Mouse (Mus musculus) layer of hippocampus, adult 18-20 months (tissue): ENCODE measurements around the gene Gm9573. TPM values are rescaled to one million over a fixed set of nuclear protein-coding genes. Genes with fewer than 3 reads are reported as not detected.

Experiments
- DNase-seq, 2 experiments: peaks; one replicate each; pipeline ENCODE4 v3.0.0; 2022; ENCODE audit warnings: low spot score in 2 of 2
- total RNA-seq, 2 experiments: library from RNA; stranded (reverse); gene quantifications; 2 replicates each; pipeline ENCODE4 v1.2.3; 2021

Gm9573 gene
- total RNA-seq, 2 experiments from 2014 or later = not detected

- no peak for DNase-seq
Measured at GRCm38 (mm10) chr17:35597399-35597798, 29.0 kb downstream of the Gm9573 start.

DNA sequence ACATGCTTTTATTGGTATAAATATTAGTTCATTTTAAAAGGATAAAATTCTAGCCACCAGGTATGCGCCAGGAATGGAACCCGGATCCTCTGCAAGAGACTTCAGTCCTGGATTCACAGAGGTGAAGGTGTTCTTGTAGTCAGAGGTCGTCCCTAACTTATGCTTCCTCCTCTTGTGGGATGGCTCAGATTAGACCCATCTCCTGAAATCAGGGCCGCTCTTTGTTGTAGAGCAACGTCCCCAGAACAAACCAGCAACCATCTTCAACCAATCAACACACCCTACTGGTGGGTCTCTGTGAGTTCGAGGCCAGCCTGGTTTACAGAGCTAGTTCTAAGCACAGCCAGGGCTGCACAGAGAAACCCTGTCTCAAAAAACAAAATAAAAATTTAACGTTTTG lies 32.0 kb downstream of the Gm9573 start:
- no peak for DNase-seq

DNA sequence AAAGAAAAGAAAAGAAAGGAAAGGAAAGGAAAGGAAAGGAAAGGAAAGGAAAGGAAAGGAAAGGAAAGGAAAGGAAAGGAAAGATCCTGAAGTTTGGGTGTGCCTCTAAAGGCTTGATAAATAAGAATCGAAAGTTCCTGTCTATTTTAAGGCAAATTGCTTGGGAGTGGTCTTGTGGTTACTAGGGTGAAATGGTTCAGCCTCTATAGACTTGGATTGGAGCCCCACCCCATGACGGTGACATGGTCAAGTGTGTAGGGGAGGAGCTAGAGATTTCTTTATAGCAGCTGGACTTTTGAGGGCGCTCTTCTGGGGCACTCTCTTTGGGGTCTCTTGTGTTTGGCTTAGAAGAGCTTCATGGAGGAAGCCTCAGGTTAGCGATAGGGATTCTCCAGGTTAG lies 32.7 kb downstream of the Gm9573 start:
- DNase-seq = no peak

GRCm38 (mm10) chr17:35592131-35592530 lies 34.3 kb downstream of the Gm9573 start:
- DNase-seq = no peak

GRCm38 (mm10) chr17:35591731-35592130 lies 34.7 kb downstream of the Gm9573 start:
- no peak for DNase-seq

- DNase-seq = no peak
Measured at GRCm38 (mm10) chr17:35591219-35591578, 35.2 kb downstream of the Gm9573 start.

DNA sequence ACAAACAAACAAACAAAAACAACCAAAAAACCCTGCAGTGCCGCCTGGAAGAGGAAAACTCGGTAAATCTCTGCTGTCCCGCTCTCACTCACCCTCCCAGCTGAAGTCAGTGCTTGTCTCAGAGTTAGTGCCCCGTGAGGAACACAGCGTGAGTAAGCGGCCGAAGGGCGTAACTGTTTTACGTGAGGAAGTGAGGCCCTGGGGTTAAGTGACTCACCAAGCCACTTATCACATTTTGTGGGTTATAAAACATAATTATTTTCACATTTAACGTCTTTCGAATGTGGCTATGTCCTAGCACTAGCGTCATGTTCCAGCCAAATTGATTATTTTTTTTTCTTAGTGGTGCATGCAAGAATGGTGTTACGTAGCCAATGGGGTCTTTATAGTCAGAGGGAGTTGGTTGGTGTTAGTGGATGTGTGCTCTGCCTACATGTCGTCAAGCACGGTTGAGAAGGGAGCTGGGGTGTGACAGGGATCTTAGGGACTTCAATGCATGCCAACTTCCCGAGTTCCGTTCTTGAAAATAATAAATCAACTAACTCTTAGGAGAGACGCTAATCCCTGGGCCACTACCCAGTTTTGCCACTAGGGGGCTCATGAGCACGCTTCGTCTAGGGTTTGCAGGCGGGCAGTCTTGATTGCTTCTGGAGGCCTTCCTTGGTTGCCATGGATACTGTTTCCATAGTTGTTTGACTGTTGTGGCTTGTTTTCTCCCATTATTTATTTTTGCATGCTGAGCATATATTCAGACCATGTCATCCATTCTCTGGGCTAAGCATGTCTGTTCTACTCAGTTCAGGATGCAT lies 35.8 kb downstream of the Gm9573 start:
- DNase-seq = peak; percentile 69 to 81

- no peak for DNase-seq
Measured at GRCm38 (mm10) chr17:35588387-35588786, 38.0 kb downstream of the Gm9573 start.

DNA sequence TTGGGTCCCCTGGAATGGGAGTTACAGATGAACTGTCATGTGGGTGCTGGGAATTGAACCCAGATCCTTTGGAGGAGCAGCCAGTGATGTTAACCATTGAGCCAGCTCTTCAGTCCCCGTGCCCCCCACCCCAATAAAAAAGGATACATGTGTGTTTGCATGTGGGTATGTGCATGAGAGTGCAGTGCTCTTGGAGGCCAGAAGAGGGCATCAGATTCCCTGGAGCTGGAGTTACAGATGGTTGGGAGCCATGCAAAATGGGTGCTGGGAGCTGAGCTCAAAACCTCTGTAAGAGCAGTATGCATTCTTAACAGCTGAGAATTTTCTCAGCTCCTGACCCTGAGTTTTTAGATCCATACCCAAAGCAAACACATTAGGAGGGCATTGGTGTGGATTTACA lies 39.1 kb downstream of the Gm9573 start:
- DNase-seq = no peak

DNA sequence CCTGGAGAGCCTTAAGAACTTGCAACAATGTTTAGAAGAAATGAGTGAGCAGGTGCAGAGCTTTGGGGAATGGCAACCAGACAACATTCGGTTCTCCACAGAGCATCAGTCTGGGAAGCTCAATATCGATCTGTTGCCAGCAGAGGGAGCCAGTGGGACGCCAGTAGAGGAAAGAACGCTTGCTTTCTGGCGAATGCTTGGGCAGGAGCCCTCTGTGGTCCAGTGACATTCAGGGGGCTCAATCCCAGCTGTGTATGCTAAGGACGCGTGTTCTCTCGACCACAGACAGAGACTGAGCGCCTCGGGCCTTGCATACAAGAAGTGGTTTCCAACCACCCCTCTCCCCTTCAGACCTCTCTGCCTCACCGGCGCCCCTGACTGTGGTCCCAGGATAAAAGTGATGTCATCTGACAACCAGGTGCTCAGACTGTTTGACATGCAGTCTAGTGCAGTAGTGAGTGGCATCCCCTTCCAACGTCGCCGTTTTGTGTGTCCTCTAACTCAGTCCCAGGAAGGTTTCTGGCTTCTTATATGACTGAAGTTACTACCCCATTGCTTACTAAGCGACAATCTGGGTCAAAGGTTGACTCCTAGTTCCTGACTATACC lies 42.0 kb downstream of the Gm9573 start:
- DNase-seq = peak; percentile 73 to 91

DNA sequence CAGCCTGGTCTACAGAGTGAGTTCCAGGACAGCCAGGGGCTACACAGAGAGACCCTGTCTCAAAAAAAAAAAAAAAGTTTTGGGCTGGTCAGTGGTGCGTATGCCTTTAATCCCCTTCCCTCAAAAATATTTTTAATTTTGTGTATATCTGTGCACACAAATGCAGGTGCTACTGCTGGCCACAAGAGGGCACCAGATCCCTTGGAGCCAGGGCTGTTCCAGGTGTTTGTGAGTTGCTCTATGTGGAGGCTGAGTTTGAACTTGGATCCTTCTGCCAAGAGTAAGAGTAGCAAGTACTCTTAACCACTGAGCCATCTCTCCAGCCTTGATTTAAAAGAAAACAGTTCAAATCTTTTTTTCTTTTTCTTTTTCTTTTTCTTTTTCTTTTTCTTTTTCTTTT lies 43.5 kb downstream of the Gm9573 start:
- DNase-seq = no peak

GRCm38 (mm10) chr17:35578211-35578610 lies 48.2 kb downstream of the Gm9573 start:
- DNase-seq = peak in 1 of 2 experiments; percentile 83

DNA sequence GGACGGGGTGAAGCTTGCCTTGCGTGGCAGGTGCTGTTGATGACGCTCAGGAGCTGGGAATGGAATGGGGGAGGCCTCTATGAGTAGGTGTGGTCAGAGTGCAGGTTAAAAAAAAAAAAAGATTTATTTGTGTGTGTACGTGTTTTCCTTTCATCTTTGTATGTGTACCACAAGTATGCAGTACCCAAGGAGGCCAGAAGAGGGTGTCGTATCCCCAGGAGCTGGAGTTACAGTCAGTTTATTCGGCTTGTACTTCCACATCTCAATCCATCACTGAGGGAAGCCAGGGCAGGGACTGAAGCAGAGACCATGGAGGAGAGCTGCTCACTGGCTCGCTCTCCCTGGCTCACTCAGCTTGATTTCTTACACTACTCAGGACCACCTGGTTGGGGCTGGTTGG lies 55.0 kb downstream of the Gm9573 start:
- DNase-seq = no peak

- DNase-seq = no peak
Measured at GRCm38 (mm10) chr17:35570836-35571235, 55.6 kb downstream of the Gm9573 start.

GRCm38 (mm10) chr17:35569091-35569944 lies 57.1 kb downstream of the Gm9573 start:
- no peak for DNase-seq

Other genes with a start within 250 kb of the Gm9573 start
- 1 to 10 TPM; 1.5 to 2.4 TPM for gene H2-Q4, start 247.0 kb downstream of the Gm9573 start, total RNA-seq
- gene H2-Q6, start 201.8 kb downstream of the Gm9573 start, total RNA-seq = under 1 TPM; 0.20 to 0.52 TPM
- gene H2-Q7, start 187.5 kb downstream of the Gm9573 start, total RNA-seq = under 1 TPM; 0.54 to 0.63 TPM
- gene H2-Q10, start 156.5 kb downstream of the Gm9573 start, total RNA-seq = under 1 TPM; 0.10 to 0.15 TPM
- under 1 TPM; 0.22 to 0.23 TPM for gene Pou5f1, start 120.6 kb downstream of the Gm9573 start, total RNA-seq
- gene Tcf19, start 109.8 kb downstream of the Gm9573 start, total RNA-seq = 1 to 10 TPM; 4.5 to 5.7 TPM
- 10 to 100 TPM in 1 of 2 experiments, 1 to 10 TPM in 1; 9.5 to 12.0 TPM for gene Cchcr1, start 109.5 kb downstream of the Gm9573 start, total RNA-seq
- gene Psors1c2, start 93.4 kb downstream of the Gm9573 start, total RNA-seq = under 1 TPM; 0.41 to 0.79 TPM
- under 1 TPM; 0.20 to 0.22 TPM for gene Cdsn, start 74.5 kb downstream of the Gm9573 start, total RNA-seq
- not detected for gene 2300002M23Rik, start 59.2 kb downstream of the Gm9573 start, total RNA-seq
- gene Sfta2, start 25.1 kb downstream of the Gm9573 start, total RNA-seq = not detected
- gene Mucl3, start 17.1 kb upstream of the Gm9573 start, total RNA-seq = not detected
- 10 to 100 TPM; 35.9 to 37.4 TPM for gene Vars2, start 41.0 kb upstream of the Gm9573 start, total RNA-seq
- gene Gtf2h4, start 47.1 kb upstream of the Gm9573 start, total RNA-seq = 10 to 100 TPM; 33.3 to 34.5 TPM
- gene Ddr1, start 78.0 kb upstream of the Gm9573 start, total RNA-seq = 10 to 100 TPM; 59.0 to 59.7 TPM
- 1 to 10 TPM; 5.2 to 6.0 TPM for gene Ier3, start 195.0 kb upstream of the Gm9573 start, total RNA-seq
- 100 to 1,000 TPM; 122 to 131 TPM for gene Flot1, start 196.6 kb upstream of the Gm9573 start, total RNA-seq
- 100 to 1,000 TPM; 326 to 341 TPM for gene Tubb5, start 211.7 kb upstream of the Gm9573 start, total RNA-seq
- gene Mdc1, start 214.9 kb upstream of the Gm9573 start, total RNA-seq = 10 to 100 TPM; 17.2 to 18.5 TPM
- gene Nrm, start 234.7 kb upstream of the Gm9573 start, total RNA-seq = 1 to 10 TPM; 1.6 to 1.9 TPM
- 1 to 10 TPM; 7.1 to 7.6 TPM for gene Ppp1r18, start 239.0 kb upstream of the Gm9573 start, total RNA-seq